Mouse (Mus musculus) thymus, adult 2 months (tissue): Measurements from ENCODE around the gene Llgl1.

Experiments
- CTCF ChIP-seq: fragments of 200-500 bp; IDR thresholded peaks from 2 replicates; pipeline ENCODE4 v1.5.1; 2012; ENCODE audit warnings: mild to moderate bottlenecking, control low read depth, low read length, moderate library complexity, borderline replicate concordance; ENCODE audit not compliant: control insufficient read depth, poor library complexity, insufficient read depth; ENCODE audit errors: extremely low read depth
- POLR2A ChIP-seq: fragments of 200-500 bp; IDR thresholded peaks from 2 replicates; pipeline ENCODE4 v1.6.1; 2012; ENCODE audit warnings: mild to moderate bottlenecking, low read length, control low read depth, moderate library complexity; ENCODE audit not compliant: control insufficient read depth, poor library complexity, insufficient read depth; ENCODE audit errors: extremely low read depth

- TF ChIP-seq POLR2A (no peak), CTCF (no peak)
Observed at GRCm38 (mm10) chr11:60737450-60737849, 37.9 kb downstream of the Llgl1 start.
